Mouse (Mus musculus): ENCODE measurements at regions not wholly inside any gene's neighbourhood (a gene's known extent, or its start where the extent isn't known, plus 50 kb on each side); places are given as distances from the start of the nearest gene placed in this dataset.

- TF ChIP-seq GATA1 (IDR thresholded peaks at IDR 0.05; ENCODE audit: low read length) (no peak), TAL1 (IDR thresholded peaks at IDR 0.05; ENCODE audit: low read length) (no peak)
These were observed 74.0 kb upstream of the C1qtnf7 start for GRCm38 (mm10) chr5:43441306-43441705.

All from erythroblast, embryonic 14.5 days (primary cell).